21 mouse cellular contexts compared by ENCODE assay signal in genomic region chrX:73756334-73757140, GRCm38 (mm10). TPM values are rescaled to one million over a fixed set of nuclear protein-coding genes. Genes with fewer than 3 reads are reported as not detected.
DNase-seq lines count a peak whose midpoint lies in the region; ATAC-seq and TF ChIP-seq lines count a peak whose summit lies in the region.
"Had no signal": no experiment of that assay in that cellular context is flagged by ENCODE, and none has a peak within 500 bp of the region (broad histone marks: within the 10 kb centered on the region; RNA-seq: fewer than 3 reads in every experiment).

Gene Plxnb3 (plus strand): TSS chrX:73757090.

- intact Hi-C loops in heart, postnatal 14 days (cut with DNase I), result no loop called here

- H3K9ac ChIP-seq in hindbrain, embryonic 16.5 days (ENCODE audit: low read depth, low read length), result no peak within 1 kb of the TSS
- H3K9ac ChIP-seq in hindbrain, embryonic 11.5 days (ENCODE audit: low read depth, low read length), result no peak within 1 kb of the TSS
- H3K9ac ChIP-seq in neural tube, embryonic 13.5 days, result no peak within 1 kb of the TSS
- H3K9ac ChIP-seq in neural tube, embryonic 15.5 days (replicated peaks), result no peak within 1 kb of the TSS
- H3K9ac ChIP-seq: forebrain, embryonic 13.5 days; hindbrain, embryonic 12.5 days; intestine, embryonic 15.5 days had no signal

- H3K4me3 ChIP-seq in hindbrain, embryonic 16.5 days (ENCODE audit: low read length), result no peak within 1 kb of the TSS
- H3K4me3 ChIP-seq in hindbrain, embryonic 11.5 days (ENCODE audit: low read depth, low read length), result no peak within 1 kb of the TSS
- no peak within 1 kb of the TSS for H3K4me3 ChIP-seq in neural tube, embryonic 13.5 days
- H3K4me3 ChIP-seq in neural tube, embryonic 15.5 days (replicated peaks), result no peak within 1 kb of the TSS
- H3K4me3 ChIP-seq in layer of hippocampus, adult 2 months, result peak within 1 kb of the TSS; percentile 22
- H3K4me3 ChIP-seq: forebrain, embryonic 13.5 days; heart, embryonic 10.5 days; hindbrain, embryonic 12.5 days; intestine, embryonic 15.5 days had no signal

- no peaks in the 10 kb centered on the region for H3K27me3 ChIP-seq in hindbrain, embryonic 16.5 days (replicated peaks; ENCODE audit: control insufficient read depth, insufficient read depth, low read length)
- no peaks in the 10 kb centered on the region for H3K27me3 ChIP-seq in hindbrain, embryonic 11.5 days (ENCODE audit: control insufficient read depth, insufficient read depth, low read length)
- no peaks in the 10 kb centered on the region for H3K27me3 ChIP-seq in neural tube, embryonic 13.5 days
- no peaks in the 10 kb centered on the region for H3K27me3 ChIP-seq in neural tube, embryonic 15.5 days (replicated peaks)
- H3K27me3 ChIP-seq: forebrain, embryonic 13.5 days; hindbrain, embryonic 12.5 days had no signal

- H3K36me3 ChIP-seq in hindbrain, embryonic 16.5 days (ENCODE audit: control insufficient read depth, insufficient read depth, low read length), result no peaks in the 10 kb centered on the region
- H3K36me3 ChIP-seq in hindbrain, embryonic 11.5 days (ENCODE audit: control insufficient read depth, insufficient read depth, low read length), result no peaks in the 10 kb centered on the region
- no peaks in the 10 kb centered on the region for H3K36me3 ChIP-seq in neural tube, embryonic 13.5 days
- no peaks in the 10 kb centered on the region for H3K36me3 ChIP-seq in neural tube, embryonic 15.5 days
- H3K36me3 ChIP-seq: heart, embryonic 10.5 days; hindbrain, embryonic 12.5 days; intestine, embryonic 15.5 days had no signal

- no peak within 1 kb of the TSS for H3K27ac ChIP-seq in hindbrain, embryonic 16.5 days (ENCODE audit: low read depth, low read length)
- H3K27ac ChIP-seq in hindbrain, embryonic 11.5 days (ENCODE audit: low read depth, low read length), result no peak within 1 kb of the TSS
- no peak within 1 kb of the TSS for H3K27ac ChIP-seq in neural tube, embryonic 13.5 days (replicated peaks)
- no peak within 1 kb of the TSS for H3K27ac ChIP-seq in neural tube, embryonic 15.5 days (replicated peaks)
- peak within 1 kb of the TSS; percentile 62 for H3K27ac ChIP-seq in layer of hippocampus, adult 2 months
- H3K27ac ChIP-seq: forebrain, embryonic 13.5 days; heart, embryonic 10.5 days; hindbrain, embryonic 12.5 days; intestine, embryonic 15.5 days had no signal

- no peak for DNase-seq in hindbrain, embryonic 11.5 days (ENCODE audit: low spot score)
- DNase-seq in layer of hippocampus, adult 2 months (ENCODE audit: low spot score in 2 of 2), result peak in 1 of 2 experiments; percentile 48
- peak; percentile 27 for DNase-seq in layer of hippocampus, postnatal 36 days
- no peak for DNase-seq in heart, postnatal 14 days
- no peak for DNase-seq in adrenal gland, postnatal 14 days
- DNase-seq: adrenal gland, adult 2 months; kidney, adult 9 months; kidney, postnatal 36 days; liver; lung, postnatal 10 days; thymus, adult 2 months had no signal

- H3K9me3 ChIP-seq in hindbrain, embryonic 16.5 days (ENCODE audit: control insufficient read depth, low read length), result no peaks in the 10 kb centered on the region
- no peaks in the 10 kb centered on the region for H3K9me3 ChIP-seq in hindbrain, embryonic 11.5 days (ENCODE audit: control insufficient read depth, low read length)
- no peaks in the 10 kb centered on the region for H3K9me3 ChIP-seq in neural tube, embryonic 13.5 days
- H3K9me3 ChIP-seq in neural tube, embryonic 15.5 days (replicated peaks), result no peaks in the 10 kb centered on the region
- H3K9me3 ChIP-seq: forebrain, embryonic 13.5 days; heart, embryonic 10.5 days; hindbrain, embryonic 12.5 days; intestine, embryonic 15.5 days; megakaryocyte, embryonic 14.5 days had no signal

- ATAC-seq in hindbrain, embryonic 16.5 days, result peak; percentile 63; the same call in 1 of the 2 replicates
- no peak for ATAC-seq in hindbrain, embryonic 11.5 days (ENCODE audit: low FRiP score)
- ATAC-seq in neural tube, embryonic 13.5 days (ENCODE audit: low read depth), result peak; percentile 19; the same call in 1 of the 2 replicates
- ATAC-seq in neural tube, embryonic 15.5 days (ENCODE audit: low FRiP score), result no peak
- ATAC-seq: forebrain, embryonic 13.5 days; intestine, embryonic 15.5 days; midbrain, embryonic 16.5 days had no signal

- 64% methylated on average over 5 of the region's 5 CpGs for WGBS in hindbrain, embryonic 16.5 days
- WGBS in hindbrain, embryonic 11.5 days, result 67% methylated on average over 5 of the region's 5 CpGs
- WGBS in neural tube, embryonic 13.5 days, result 69% methylated on average over 5 of the region's 5 CpGs
- 66% methylated on average over 5 of the region's 5 CpGs for WGBS in neural tube, embryonic 15.5 days

- H3K4me1 ChIP-seq in hindbrain, embryonic 16.5 days (ENCODE audit: control insufficient read depth, insufficient read depth, low read depth, low read length), result no peaks in the 10 kb centered on the region
- H3K4me1 ChIP-seq in hindbrain, embryonic 11.5 days (replicated peaks; ENCODE audit: control insufficient read depth, insufficient read depth, low read length), result no peaks in the 10 kb centered on the region
- no peaks in the 10 kb centered on the region for H3K4me1 ChIP-seq in neural tube, embryonic 13.5 days (replicated peaks)
- H3K4me1 ChIP-seq in neural tube, embryonic 15.5 days, result no peaks in the 10 kb centered on the region
- H3K4me1 ChIP-seq: forebrain, embryonic 13.5 days; heart, embryonic 10.5 days; hindbrain, embryonic 12.5 days; intestine, embryonic 15.5 days had no signal

- TF ChIP-seq CTCF in layer of hippocampus, adult 2 months (conservative IDR thresholded peaks at IDR 0.05), result no peak

- no peak within 1 kb of the TSS for H3K4me2 ChIP-seq in hindbrain, embryonic 16.5 days (ENCODE audit: low read length)
- no peak within 1 kb of the TSS for H3K4me2 ChIP-seq in hindbrain, embryonic 11.5 days (replicated peaks; ENCODE audit: low read depth, low read length)
- H3K4me2 ChIP-seq in neural tube, embryonic 13.5 days, result no peak within 1 kb of the TSS
- H3K4me2 ChIP-seq in neural tube, embryonic 15.5 days, result no peak within 1 kb of the TSS
- H3K4me2 ChIP-seq: forebrain, embryonic 13.5 days; hindbrain, embryonic 12.5 days; intestine, embryonic 15.5 days had no signal

RNA-seq across cellular contexts. Expression of gene Plxnb3, which starts in this region (rescaled TPM):
- polyA plus RNA-seq in hindbrain, embryonic 16.5 days (2015; fragmentation: Nextera tagmentation; extraction: Ambion mirVana), result 0.90 and 1.2 TPM in 2 replicates
- polyA plus RNA-seq in hindbrain, embryonic 11.5 days (2014; fragmentation: Nextera tagmentation; extraction: Ambion mirVana), result 0.28 TPM in 1 of 2 replicates, not detected in the other
- 0.50 and 0.73 TPM in 2 replicates for polyA plus RNA-seq in neural tube, embryonic 13.5 days (2015; fragmentation: Nextera tagmentation; extraction: Ambion mirVana)
- polyA plus RNA-seq in neural tube, embryonic 15.5 days (2015; fragmentation: Nextera tagmentation; extraction: Ambion mirVana), result 0.70 and 0.92 TPM in 2 replicates
- total RNA-seq in layer of hippocampus, adult 2 months (2021), result 10 to 100 TPM; 11.2 to 12.1 TPM
- total RNA-seq in layer of hippocampus, postnatal 36 days (2021), result 10 to 100 TPM; 12.0 to 15.5 TPM
- 1 to 10 TPM; 1.0 to 1.2 TPM for total RNA-seq in heart, postnatal 14 days (2021)
- 0.96 and 1.3 TPM in 2 replicates for total RNA-seq in adrenal gland, postnatal 14 days (2021)
- total RNA-seq: common myeloid progenitor, adult 5-6 weeks had no signal

Comparison
In these comparisons a context has a peak if more than half of its experiments do, and no peak if none do; other contexts are left out.
1. Peak in ATAC-seq in neural tube, embryonic 13.5 days; RNA of the gene not detected or under 1 TPM.
2. DNase-seq: peak in layer of hippocampus, postnatal 36 days (2 of 2); none in hindbrain, embryonic 11.5 days (single experiment), heart, postnatal 14 days (0 of 2) and adrenal gland, postnatal 14 days (single experiment).